Mouse (Mus musculus) A20 (cell line): ENCODE measurements around the gene Hpse2.
"Not testable (repeated sequence)": the region's sequence is repeated elsewhere in the genome, so short reads cannot be mapped to it uniquely, and the experiment has no call there.

Source experiments
- DNase-seq: peaks from one replicate; pipeline ENCODE4 v3.0.0-alpha.2; 2011; ENCODE audit warnings: low read depth, low spot score

Hpse2 gene

DNA sequence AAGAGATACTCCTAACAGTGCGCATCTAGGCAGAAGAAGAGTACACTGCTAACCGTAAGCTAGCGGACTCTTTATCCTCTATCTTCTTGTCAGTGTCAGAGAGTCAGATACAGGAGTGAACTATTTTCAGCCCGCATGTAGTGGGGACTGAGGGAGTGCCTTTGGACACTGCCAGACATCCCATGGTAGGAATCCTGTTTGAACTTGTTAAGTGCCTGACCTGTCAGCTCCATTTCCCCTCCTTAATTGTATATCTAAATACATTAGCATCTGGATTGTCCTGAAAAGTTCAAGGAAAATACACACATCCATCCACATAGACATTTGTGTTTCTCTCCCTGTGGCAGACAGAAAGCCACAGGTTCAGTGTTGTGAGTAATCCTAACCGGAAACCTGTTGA lies 531.1 kb downstream of the Hpse2 start:
- no peak for DNase-seq

GRCm38 (mm10) chr19:42855649-42856048 lies 532.5 kb downstream of the Hpse2 start:
- no peak for DNase-seq

DNA sequence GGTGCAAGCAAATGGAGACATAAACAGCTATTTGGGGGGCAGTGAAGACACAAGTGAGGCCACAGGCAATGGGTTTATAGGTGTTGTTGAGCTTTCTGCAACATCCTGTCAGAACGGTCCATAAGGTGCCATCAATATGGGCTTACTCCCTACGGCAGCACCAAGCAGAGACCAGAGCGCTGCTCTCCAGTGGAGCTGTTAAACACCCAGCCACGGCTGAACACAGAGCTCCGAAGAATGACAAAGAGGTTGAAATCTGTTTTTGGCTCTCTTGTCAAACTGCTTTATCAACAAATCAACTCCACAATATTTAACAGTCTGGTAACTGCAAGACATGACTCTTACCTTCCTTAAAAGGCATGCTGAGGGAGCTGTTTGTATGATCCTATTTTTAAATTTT lies 537.7 kb downstream of the Hpse2 start:
- DNase-seq = no peak

DNA sequence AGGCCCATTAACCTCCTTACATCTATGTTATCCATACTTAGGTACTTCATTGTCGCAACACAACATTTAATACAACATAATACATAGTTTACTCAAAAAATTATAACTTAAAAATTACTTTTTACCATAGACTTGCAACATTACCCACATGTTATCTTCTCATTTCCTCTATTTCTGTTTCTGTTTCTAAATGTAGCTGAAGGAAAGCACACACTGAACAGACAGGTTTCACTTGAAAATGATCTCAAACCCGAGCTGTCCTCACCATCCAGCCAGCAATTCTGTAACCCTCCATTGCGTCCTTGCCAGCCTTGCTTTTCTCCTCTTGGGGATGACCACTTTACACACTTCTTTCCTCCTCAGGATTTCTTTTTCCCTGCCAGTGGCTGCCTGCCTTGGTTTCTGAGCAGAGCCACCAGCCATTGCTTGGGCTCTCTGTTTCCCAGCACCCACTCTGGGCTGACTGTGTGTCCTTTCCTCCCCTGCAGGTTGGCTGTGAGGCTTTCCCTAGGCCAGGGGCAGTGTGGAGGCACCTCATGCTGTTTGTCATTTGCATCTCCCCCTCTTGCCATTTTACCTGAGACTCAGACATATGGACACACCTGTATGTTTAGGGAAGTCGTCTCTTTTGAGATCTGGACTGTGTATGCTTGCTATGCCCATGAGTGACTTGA lies 548.4 kb downstream of the Hpse2 start:
- peak; percentile 74 for DNase-seq

DNA sequence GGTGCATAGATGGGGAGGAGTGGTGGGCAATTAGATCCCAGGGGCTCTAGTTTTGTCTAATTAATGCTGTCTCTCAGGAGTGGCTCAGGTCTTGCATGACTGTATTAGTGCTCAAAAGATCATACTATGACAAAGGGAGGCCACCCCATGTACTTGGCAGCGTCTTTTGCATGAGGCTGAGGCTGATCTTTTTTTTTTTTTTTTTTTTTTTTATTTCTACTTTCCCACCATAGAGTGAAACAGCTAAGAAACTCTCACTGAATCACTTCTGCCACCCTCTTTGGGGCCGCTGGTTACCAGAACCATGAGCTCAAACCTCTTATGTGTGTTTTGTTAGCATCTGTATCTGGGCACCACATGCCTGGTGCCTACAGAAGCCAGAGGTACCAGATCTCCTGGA lies 549.0 kb downstream of the Hpse2 start:
- no peak for DNase-seq

- DNase-seq = no peak
Observed at GRCm38 (mm10) chr19:42838271-42838670, 549.9 kb downstream of the Hpse2 start.

GRCm38 (mm10) chr19:42837591-42837990 lies 550.6 kb downstream of the Hpse2 start:
- no peak for DNase-seq

DNA sequence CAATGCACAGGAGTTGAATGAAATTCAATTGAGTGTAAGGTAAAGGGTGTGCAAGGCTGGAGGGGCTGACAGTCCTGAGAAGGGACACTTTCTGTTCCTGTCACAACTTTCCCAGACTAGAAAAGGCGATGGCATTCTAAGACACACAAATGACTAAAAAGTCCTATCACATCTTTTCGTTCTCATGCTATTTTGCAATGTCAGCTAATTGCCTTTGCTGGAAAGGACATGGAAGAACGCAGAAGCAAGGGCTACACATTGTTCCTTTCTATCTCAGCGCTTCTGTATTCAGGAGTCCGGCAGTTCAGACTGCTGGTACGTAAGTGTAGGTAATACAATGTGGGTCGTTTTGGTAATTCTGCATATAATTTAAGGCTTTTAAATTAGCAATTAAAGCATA lies 555.0 kb downstream of the Hpse2 start:
- DNase-seq = no peak

DNA sequence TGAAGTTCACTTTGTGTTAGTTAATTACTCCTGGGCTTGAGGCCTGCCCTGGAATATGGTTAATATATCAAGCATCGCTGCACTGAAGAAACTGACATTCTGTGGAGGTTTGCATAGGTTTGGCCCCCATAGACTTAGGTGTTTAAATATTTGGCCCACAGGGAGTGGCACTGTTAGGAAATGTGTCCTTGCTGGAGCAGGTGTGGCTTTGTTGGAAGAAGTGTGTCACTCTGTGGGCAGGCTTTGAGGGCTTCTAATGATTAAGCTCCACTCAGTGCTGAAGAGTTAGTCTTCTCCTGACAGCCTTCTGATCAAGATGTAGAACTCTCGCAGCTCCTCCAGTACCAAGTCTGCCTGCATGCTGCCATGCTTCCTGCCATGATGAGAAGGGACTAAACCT lies 555.9 kb downstream of the Hpse2 start:
- DNase-seq = no peak

DNA sequence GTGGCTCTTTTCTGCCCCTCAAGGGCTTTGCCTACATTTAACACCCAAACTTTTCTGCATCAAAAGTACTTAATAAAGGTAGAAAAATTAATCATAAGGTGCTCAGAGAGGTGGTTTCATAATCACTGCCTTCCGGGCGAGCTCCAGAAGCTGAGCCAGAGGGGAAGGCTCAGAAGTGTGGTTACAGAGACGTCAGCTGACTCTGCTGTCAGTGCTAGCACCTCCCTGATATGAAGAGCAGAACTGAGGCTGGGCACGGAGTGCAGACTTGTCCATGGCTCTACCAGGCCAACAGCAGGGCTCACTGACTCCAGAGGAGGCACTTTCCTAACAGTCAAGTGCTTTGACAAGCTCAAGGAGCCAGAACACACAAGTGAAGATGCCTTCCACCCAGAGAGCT lies 559.0 kb downstream of the Hpse2 start:
- no peak for DNase-seq

GRCm38 (mm10) chr19:42827843-42828242 lies 560.3 kb downstream of the Hpse2 start:
- DNase-seq = no peak

DNA sequence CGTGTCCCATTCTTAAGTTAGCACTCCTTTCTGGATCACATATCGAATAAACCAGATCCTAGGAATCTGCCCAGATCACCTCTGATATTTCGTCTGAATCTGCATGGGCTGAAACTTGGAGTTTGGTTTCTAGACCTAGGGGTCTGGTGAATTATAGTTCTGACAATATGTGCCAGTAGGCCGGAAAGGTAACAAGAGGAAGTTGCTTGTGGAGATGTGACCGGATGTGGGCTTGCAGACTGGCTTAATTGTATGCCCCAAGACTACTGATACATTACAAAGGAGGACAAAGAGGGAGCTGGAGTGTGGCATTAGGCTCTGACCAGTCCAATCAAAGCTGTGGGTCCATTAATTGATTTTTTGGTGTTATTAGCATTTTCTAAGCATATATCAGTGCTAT lies 568.0 kb downstream of the Hpse2 start:
- DNase-seq = no peak

- DNase-seq = no peak
Observed at GRCm38 (mm10) chr19:42817761-42818160, 570.4 kb downstream of the Hpse2 start.

DNA sequence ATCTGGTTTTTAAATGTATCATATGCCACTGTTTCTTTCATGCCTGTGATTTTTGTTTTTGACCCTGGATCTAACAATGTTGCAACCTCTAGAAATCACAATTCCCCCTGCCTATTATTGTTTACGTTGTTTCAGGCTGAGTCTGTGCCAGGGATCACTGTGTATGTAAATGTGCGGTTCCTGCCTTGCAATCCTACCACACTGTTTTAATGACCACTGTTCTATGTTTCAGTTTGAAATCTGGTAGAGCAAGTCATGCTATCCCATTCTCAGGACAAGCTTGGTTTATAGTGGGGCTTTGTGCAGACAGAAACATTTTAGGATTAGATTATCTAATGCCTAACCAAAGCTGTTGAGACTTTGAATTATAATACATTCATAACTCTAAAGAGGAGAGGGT lies 571.9 kb downstream of the Hpse2 start:
- no peak for DNase-seq

DNA sequence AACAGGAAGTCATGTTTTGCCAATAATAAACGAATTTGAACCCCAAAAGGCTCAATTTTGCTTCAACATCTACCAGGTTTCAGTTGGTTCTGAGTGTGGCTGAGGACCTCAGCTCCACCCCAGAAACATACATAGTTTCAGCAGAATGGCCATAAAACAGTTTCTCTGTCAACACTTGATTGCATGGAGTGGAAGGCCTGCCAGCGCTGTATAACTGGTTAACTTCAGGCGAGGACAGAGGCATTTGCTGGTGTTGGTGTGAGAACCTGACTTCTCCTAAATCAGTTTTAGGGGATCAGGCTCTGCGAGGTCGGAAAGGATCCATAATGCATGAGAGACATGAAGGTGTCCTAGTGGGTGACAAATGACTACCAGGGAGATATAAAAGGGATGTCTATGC lies 578.0 kb downstream of the Hpse2 start:
- DNase-seq = no peak

DNA sequence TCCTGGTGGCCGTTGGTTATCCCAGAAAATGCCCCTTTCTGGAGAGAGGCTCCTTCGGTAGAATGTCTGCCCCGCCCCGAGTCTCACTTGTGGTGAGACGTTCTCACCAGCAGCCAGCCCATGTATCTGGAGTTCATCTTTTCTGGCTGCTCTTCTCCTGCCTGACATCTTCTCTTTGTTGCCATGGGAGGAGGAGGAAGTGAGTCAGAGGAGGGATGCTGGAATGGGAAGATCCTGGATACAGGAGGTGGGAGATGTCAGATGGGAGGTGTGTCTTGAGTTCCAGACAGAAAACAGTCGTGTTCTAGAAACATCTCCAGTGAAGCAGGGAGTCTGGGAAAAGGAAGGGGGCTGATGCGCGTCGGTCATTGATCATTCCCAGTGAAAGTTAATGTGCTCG lies 578.7 kb downstream of the Hpse2 start:
- no peak for DNase-seq

DNA sequence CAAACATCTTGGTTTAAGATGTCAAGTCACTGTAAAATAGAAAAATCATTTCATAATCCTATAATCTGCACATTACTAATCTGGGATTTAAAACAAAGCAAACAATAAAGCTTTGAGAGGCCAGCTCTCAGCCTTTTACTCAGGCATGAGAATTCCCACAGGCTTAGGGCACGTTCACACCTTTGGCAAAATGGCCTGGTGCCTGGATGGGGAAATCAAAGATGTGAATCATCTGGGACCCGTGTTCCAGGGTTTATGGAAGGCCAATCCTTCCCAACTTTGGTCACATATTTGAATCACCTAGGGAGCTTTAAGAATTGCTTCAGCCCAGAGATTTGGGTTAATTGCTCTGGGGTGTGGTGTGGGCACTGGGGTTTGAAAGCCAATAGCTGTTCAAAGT lies 590.3 kb downstream of the Hpse2 start:
- no peak for DNase-seq

- DNase-seq = no peak
Observed at GRCm38 (mm10) chr19:42795801-42796200, 592.4 kb downstream of the Hpse2 start.

GRCm38 (mm10) chr19:42794914-42795613 lies 593.1 kb downstream of the Hpse2 start:
- DNase-seq = peak; percentile 71

DNA sequence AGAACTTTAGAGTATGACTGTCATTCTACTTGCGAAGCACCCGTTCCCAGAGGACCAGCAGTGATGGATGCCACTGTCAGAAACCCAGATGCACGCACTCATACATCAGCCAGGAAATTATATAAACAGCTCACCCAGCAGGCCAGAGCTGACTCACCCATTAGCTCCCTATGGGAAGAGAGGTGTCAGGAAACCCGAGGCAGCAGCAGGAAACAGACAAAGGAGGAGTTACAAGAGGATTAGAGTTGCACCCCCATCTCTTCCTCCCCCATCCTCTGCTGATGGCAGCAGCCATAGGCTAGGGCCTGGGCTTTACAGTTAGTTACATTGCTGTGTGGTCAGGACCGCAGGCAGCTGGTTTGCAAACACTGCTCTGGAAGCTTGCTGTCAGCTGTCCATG lies 599.8 kb downstream of the Hpse2 start:
- no peak for DNase-seq

- no peak for DNase-seq
Observed at GRCm38 (mm10) chr19:42785562-42786220, 602.5 kb downstream of the Hpse2 start.

DNA sequence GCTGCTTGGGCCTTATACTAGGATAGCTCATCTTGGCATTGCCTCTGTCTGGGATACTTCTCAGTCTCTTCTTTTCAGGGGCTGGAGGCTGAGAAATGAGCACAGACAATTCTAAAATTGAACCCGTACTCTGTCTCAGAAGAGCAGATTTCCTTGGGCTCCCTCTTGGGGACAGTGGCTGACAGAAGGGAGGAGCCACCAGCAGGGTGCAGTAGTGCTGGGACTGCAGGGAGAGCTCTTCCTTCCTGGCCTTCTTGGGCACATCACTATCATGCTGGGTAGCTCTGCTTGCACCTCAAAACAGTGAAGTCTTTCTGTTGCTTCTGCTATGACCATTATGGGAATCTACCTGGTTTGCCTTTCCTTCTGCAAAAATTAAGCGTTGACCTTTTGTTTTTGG lies 603.0 kb downstream of the Hpse2 start:
- peak; percentile 13 for DNase-seq

- not testable (repeated sequence) for DNase-seq
Observed at GRCm38 (mm10) chr19:42780156-42780538, 608.0 kb downstream of the Hpse2 start.
